Mouse (Mus musculus) thymus, adult 2 months (tissue): ENCODE results near the gene Gpr153. TPM values are rescaled to one million over a fixed set of nuclear protein-coding genes. Genes with fewer than 3 reads are reported as not detected.

ENCODE experiments used
- DNase-seq: peaks from one replicate; pipeline ENCODE4 v3.0.0; 2021
- H3K27ac ChIP-seq: fragments of 200-500 bp; 2 replicates; pipeline ENCODE4 v1.5.1; 2012; ENCODE audit warnings: low read length, control low read depth; ENCODE audit not compliant: control insufficient read depth, insufficient read depth
- H3K27me3 ChIP-seq: fragments of 200-500 bp; 2 replicates; pipeline ENCODE4 v1.6.1; 2012; ENCODE audit warnings: mild to moderate bottlenecking, low read length, moderate library complexity, mixed read lengths; ENCODE audit not compliant: control insufficient read depth, insufficient read depth
- H3K36me3 ChIP-seq: fragments of 200-500 bp; 2 replicates; pipeline ENCODE4 v1.6.1; 2012; ENCODE audit warnings: mild to moderate bottlenecking, low read length, moderate library complexity; ENCODE audit not compliant: control insufficient read depth, insufficient read depth
- H3K4me1 ChIP-seq: fragments of 200-500 bp; replicated peaks from 2 replicates; pipeline ENCODE4 v1.6.1; 2012; ENCODE audit warnings: low read length; ENCODE audit not compliant: control insufficient read depth, insufficient read depth
- H3K4me3 ChIP-seq: fragments of 200-500 bp; 2 replicates; pipeline ENCODE4 v1.5.1; 2012; ENCODE audit warnings: mild to moderate bottlenecking, low read length, control low read depth, moderate library complexity; ENCODE audit not compliant: control insufficient read depth, insufficient read depth
- CTCF ChIP-seq: fragments of 200-500 bp; IDR thresholded peaks from 2 replicates; pipeline ENCODE4 v1.5.1; 2012; ENCODE audit warnings: mild to moderate bottlenecking, control low read depth, low read length, moderate library complexity, borderline replicate concordance; ENCODE audit not compliant: control insufficient read depth, poor library complexity, insufficient read depth; ENCODE audit errors: extremely low read depth
- POLR2A ChIP-seq: fragments of 200-500 bp; IDR thresholded peaks from 2 replicates; pipeline ENCODE4 v1.6.1; 2012; ENCODE audit warnings: mild to moderate bottlenecking, low read length, control low read depth, moderate library complexity; ENCODE audit not compliant: control insufficient read depth, poor library complexity, insufficient read depth; ENCODE audit errors: extremely low read depth
- WGBS: fragments of 180-500 bp; shearing (Covaris S2); methylation state at CpG from one replicate; pipeline ENCODE4 v1.1.7; 2018; 5-methylcytosine and 5-hydroxymethylcytosine counted together
- polyA plus RNA-seq: library from polyadenylated mRNA; depleted of rRNA; stranded (reverse); fragments of >200 nt; gene quantifications from 2 replicates; pipeline ENCODE4 v1.2.3, GENCODE M21; 2012

Gpr153 gene
- polyA plus RNA-seq, 1 experiment: 5.3 TPM

DNA sequence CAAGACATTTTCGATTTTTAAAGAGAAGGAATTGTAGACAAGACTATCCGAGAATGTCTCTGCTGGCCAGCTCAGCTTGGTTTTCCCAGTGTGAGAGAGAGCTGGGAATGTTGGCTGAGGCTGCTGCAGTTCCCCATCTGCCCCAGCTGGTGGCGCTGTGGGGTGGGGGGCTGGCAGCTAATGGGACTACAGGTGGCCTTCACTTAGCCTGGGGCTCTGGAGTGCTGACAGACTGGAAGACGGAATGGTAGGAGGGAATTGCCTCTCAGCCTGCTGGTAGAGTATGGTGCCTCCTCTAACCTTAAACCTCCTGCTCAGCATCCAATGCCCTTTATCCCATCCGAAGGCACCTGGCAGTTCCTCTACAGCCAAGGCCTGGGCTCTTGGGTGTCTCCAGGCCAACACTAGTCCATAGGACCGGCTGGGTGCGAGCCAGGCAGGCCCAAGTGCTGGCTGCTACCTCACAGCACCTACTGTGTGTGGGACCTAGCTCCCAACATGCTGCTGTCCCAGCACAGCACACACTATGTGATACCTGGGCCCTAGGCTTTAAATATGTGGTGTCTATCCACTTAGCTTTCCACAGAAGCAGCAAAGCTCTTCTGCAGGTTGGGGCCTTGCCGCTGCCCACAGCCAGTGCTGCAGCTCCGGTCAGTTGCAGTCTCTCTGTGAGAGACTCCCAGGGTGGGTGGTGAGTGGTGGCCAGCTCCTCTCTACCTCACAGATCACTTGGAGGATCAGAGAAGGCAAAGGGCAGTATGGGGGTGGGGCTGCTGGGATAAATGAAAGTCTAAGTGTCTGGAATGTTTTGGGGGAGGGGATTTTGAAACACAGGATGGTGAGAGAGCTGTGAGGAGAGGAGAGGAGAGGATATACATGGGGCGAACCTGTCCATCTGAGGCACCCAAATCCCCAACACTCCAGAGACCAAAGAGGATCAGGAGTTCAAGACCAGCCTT is 2.6 kb downstream of the Gpr153 start:
- no peak overlapping the region for H3K4me3 ChIP-seq
- no peaks in the 10 kb centered on the region for H3K36me3 ChIP-seq
- peaks cover 2% of the 10 kb centered on the region; the same call in 1 of the 2 replicates for H3K27me3 ChIP-seq
- TF ChIP-seq CTCF: peak; percentile 60; the same call in 1 of the 2 replicates
- TF ChIP-seq POLR2A: no peak
- H3K4me1 ChIP-seq: peaks cover 9% of the 10 kb centered on the region; the same call in 1 of the 2 replicates
- no peak overlapping the region for H3K27ac ChIP-seq
- no peak for DNase-seq
- 69% methylated on average over 10 of the region's 10 CpGs for WGBS

DNA sequence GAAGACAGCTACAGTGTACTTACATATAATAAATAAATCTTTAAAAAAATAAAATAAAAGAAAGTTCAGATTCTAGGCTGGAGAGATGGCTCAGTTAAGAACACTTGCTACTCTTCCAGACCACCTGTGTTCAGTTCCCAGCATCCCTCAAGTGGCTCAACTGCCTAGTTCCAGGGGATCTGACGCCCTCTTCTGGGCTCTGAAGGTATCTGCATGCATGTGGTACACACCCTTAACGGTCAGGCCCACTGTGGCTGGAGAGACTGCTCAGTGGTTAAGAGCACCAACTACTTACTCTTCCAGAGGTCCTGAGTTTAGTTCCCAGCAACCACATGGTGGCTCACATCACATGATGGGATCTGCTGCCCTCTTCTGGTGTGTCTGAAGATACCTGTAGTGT is 3.9 kb downstream of the Gpr153 start:
- TF ChIP-seq CTCF (no peak), POLR2A (no peak)
- Histone ChIP-seq H3K27me3 (peaks cover 8% of the 10 kb centered on the region; the same call in 1 of the 2 replicates), H3K27ac (no peak overlapping the region), H3K36me3 (no peaks in the 10 kb centered on the region), H3K4me1 (peaks cover 13% of the 10 kb centered on the region), H3K4me3 (no peak overlapping the region)
- 79% methylated on average over 2 of the region's 2 CpGs for WGBS
- DNase-seq: no peak

DNA sequence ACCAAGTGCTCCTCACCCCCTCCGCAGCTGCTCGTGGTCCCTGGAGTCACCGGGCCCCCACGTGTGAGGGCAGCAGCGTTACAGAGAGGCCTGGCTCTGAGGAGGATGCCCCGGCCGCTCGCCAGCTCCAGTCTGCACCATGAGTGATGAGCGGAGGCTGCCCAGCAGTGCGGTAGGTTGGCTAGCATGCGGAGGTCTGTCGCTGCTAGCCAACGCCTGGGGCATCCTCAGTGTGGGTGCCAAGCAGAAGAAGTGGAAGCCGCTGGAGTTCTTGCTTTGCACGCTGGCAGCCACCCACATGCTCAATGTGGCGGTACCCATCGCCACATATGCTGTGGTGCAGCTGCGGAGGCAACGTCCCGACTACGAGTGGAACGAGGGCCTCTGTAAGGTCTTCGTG is 5.0 kb downstream of the Gpr153 start:
- H3K27me3 ChIP-seq: peaks cover 10% of the 10 kb centered on the region; the same call in 1 of the 2 replicates
- no peak overlapping the region for H3K27ac ChIP-seq
- no peaks in the 10 kb centered on the region for H3K36me3 ChIP-seq
- WGBS: 87% methylated on average over 23 of the region's 23 CpGs
- no peak for DNase-seq
- TF ChIP-seq CTCF (no peak), POLR2A (no peak)
- H3K4me1 ChIP-seq: peaks cover 18% of the 10 kb centered on the region
- no peak overlapping the region for H3K4me3 ChIP-seq

DNA sequence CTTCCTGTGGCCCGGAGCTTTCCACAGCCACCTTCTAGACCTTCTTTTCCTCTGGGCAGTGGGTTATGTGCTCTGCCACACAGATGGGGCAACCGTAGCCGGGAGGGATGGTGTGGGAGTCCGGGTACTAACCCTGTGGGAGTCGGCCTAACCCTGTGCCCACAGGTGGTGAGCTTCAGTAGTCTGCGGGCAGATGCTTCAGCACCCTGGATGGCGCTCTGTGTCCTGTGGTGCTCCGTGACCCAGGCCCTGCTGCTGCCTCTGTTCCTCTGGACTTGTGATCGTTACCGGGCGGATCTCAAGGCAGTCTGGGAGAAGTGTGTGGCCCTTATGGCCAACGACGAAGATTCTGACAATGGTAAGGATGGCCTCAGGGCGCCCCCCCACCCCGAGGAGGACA is 7.6 kb downstream of the Gpr153 start:
- Histone ChIP-seq H3K4me1 (peaks cover 18% of the 10 kb centered on the region), H3K27ac (no peak overlapping the region), H3K4me3 (no peak overlapping the region), H3K27me3 (peaks cover 8% of the 10 kb centered on the region; the same call in 1 of the 2 replicates), H3K36me3 (no peaks in the 10 kb centered on the region)
- DNase-seq: no peak
- TF ChIP-seq CTCF (no peak), POLR2A (no peak)
- WGBS: 56% methylated on average over 15 of the region's 15 CpGs

DNA sequence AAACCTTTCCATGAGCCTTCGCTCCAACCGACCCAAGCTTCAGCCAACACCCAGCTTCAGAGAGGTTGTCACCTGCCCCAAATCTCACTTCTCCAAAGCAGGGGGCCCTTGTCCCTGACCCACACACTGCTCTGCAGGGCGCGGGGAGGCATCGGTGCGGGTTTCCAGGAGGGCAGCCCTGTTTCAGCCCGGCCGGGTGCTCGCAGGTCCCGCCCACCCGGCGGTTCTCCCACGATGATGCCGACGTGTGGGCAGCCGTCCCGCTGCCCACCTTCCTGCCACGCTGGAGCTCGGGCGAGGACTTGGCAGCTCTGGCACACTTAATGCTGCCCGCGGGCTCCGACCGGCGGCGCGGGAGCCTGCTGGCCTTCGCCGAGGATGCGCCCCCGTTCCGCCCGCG is 8.7 kb downstream of the Gpr153 start:
- H3K4me1 ChIP-seq: peaks cover 20% of the 10 kb centered on the region
- H3K27me3 ChIP-seq: peaks cover 8% of the 10 kb centered on the region; the same call in 1 of the 2 replicates
- peak overlapping the region; percentile 28; the same call in 1 of the 2 replicates for H3K4me3 ChIP-seq
- DNase-seq: no peak
- no peaks in the 10 kb centered on the region for H3K36me3 ChIP-seq
- WGBS: 14% methylated on average over 34 of the region's 34 CpGs
- TF ChIP-seq CTCF (no peak), POLR2A (no peak)
- H3K27ac ChIP-seq: no peak overlapping the region

DNA sequence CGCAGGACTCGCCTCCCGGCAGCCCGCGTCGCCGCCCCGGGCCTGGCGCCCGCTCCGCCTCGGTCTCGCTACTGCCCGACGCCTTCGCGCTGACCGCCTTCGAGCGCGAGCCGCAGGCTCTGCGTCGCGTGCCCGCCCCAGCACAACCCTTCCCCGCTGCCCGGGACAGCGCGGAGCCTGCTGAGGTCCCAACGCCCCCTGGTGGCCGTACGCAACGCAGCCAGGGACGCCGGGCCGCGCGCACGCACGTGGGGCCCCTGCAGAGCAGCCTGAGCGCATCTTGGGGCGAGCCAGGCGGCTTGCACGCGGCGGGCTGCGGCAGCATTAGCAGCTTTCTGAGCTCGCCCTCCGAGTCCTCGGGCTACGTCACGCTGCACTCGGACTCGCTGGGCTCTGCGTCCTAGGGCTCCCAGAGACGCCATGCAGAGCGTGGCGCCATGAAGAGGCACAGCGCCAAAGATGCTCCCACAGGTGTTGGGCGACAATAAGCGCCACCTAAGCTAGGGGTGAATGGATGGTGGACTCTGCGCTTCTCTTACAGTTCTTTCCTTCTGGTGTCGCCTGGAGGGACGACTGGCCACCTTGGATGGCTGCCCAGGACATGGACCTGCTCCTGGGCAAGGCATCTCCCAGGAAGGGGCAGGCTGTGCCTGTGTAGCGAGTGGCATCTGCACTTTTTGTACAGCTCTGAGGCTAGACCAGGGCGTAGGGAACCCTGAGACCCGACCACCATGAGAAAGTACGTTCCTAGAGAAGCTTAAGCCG is 9.3 kb downstream of the Gpr153 start:
- Histone ChIP-seq H3K27me3 (peaks cover 8% of the 10 kb centered on the region; the same call in 1 of the 2 replicates), H3K27ac (no peak overlapping the region), H3K4me3 (peak overlapping the region; percentile 28), H3K4me1 (peaks cover 20% of the 10 kb centered on the region), H3K36me3 (no peaks in the 10 kb centered on the region)
- TF ChIP-seq CTCF (peak; percentile 97), POLR2A (no peak)
- DNase-seq: peak; percentile 86
- 5% methylated on average over 70 of the region's 70 CpGs for WGBS

DNA sequence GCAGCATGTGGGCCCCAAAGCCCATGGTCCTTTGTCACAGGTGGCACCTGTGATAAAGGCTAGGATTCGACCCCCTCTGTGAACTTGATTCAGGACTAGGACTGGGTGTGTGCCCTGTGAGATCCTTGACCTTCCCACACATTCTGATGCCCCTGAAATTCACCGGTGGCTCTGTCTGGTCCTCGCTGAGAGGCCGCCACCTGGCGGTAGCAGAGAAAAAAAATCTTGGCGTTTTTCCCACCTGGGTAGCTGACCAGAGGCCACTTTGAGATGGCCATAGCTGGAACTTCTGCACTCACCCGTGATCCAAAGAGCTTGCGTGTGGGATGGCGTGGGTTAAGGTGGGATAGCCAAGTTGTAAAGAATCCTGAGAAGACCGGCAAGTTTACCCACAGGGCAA is 11.5 kb downstream of the Gpr153 start:
- WGBS: 1% methylated on average over 10 of the region's 10 CpGs
- peak; percentile 37 for DNase-seq
- Histone ChIP-seq H3K36me3 (no peaks in the 10 kb centered on the region), H3K4me1 (peaks cover 20% of the 10 kb centered on the region), H3K27ac (no peak overlapping the region), H3K27me3 (peaks cover 8% of the 10 kb centered on the region; the same call in 1 of the 2 replicates), H3K4me3 (no peak overlapping the region)
- TF ChIP-seq POLR2A: no peak
- peak; percentile 75; the same call in 1 of the 2 replicates for TF ChIP-seq CTCF
